Mouse (Mus musculus) limb, embryonic 11.5 days (tissue): ENCODE data around the gene Tepsin. TPM values are rescaled to one million over a fixed set of nuclear protein-coding genes. Genes with fewer than 3 reads are reported as not detected.

Experiments used
- ATAC-seq: fragments of 200-750 bp; cut with Nextera tagmentation; 2 replicates; pipeline ENCODE4 v1.8.0; 2017; ENCODE audit warnings: low read depth; ENCODE audit not compliant: insufficient number of reproducible peaks, low FRiP score, low TSS enrichment
- DNase-seq: peaks from one replicate; pipeline ENCODE4 v3.0.0-alpha.2; 2015; ENCODE audit warnings: low spot score
- H3K27ac ChIP-seq: fragments of 300-500 bp; sonication (generic); replicated peaks from 2 replicates; pipeline ENCODE4 v1.5.1; 2014; ENCODE audit warnings: low read depth, mild to moderate bottlenecking, low read length
- H3K27me3 ChIP-seq: fragments of 300-500 bp; sonication (generic); 2 replicates; pipeline ENCODE4 v1.6.1; 2014; ENCODE audit warnings: mild to moderate bottlenecking, low read length, mixed read lengths; ENCODE audit not compliant: control insufficient read depth, insufficient read depth
- H3K36me3 ChIP-seq: fragments of 300-500 bp; sonication (generic); 2 replicates; pipeline ENCODE4 v1.6.1; 2014; ENCODE audit warnings: mild to moderate bottlenecking, low read length, moderate library complexity, mixed read lengths; ENCODE audit not compliant: control insufficient read depth, insufficient read depth
- H3K4me1 ChIP-seq: fragments of 300-500 bp; sonication (generic); 2 replicates; pipeline ENCODE4 v1.6.1; 2014; ENCODE audit warnings: low read length, mixed read lengths; ENCODE audit not compliant: control insufficient read depth, insufficient read depth
- H3K4me2 ChIP-seq: fragments of 300-500 bp; sonication (generic); 2 replicates; pipeline ENCODE4 v1.6.1; 2014; ENCODE audit warnings: low read depth, mild to moderate bottlenecking, moderate library complexity; ENCODE audit not compliant: severe bottlenecking
- H3K4me3 ChIP-seq: fragments of 300-500 bp; sonication (generic); 2 replicates; pipeline ENCODE4 v1.5.1; 2014; ENCODE audit warnings: low read depth, low read length
- H3K9ac ChIP-seq: fragments of 300-500 bp; sonication (generic); 2 replicates; pipeline ENCODE4 v1.6.1; 2014; ENCODE audit warnings: mild to moderate bottlenecking, low read length
- H3K9me3 ChIP-seq: fragments of 300-500 bp; sonication (generic); 2 replicates; pipeline ENCODE4 v1.6.1; 2016; ENCODE audit warnings: low read length; ENCODE audit not compliant: control insufficient read depth
- WGBS: fragments of 180-500 bp; shearing (Covaris S2); extraction: QIAGEN DNeasy Blood & Tissue Kit; methylation state at CpG from one replicate; pipeline ENCODE4 v1.1.7; 2014; 5-methylcytosine and 5-hydroxymethylcytosine counted together
- polyA plus RNA-seq: library from polyadenylated mRNA; unstranded; fragments of >200 nt; fragmentation: Nextera tagmentation; extraction: Ambion mirVana; gene quantifications from 2 replicates; pipeline ENCODE4 v1.2.1, GENCODE M21; 2014

The Tepsin gene
- polyA plus RNA-seq, 1 experiment from 2014 or later: 16.9 TPM

DNA sequence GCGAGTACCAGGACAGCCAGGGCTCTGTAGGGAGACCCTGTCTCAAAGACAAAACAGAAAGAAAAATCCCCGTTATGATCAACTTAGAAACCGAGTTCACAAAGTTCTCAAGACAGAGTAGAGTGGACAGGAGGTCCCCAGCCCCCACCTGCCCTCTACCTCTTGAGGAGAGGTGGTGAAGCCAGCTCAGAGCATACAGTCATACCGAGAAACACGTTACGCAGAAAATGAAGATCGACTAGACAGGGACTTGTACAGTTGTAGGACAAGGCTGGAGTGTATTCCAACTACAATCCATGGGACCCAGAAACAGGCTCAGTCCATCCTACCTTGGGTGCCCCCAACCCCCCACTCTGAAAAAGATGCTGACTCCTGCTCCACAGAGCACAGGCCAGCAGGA lies 20.6 kb upstream of the Tepsin start:
- H3K36me3 ChIP-seq: peaks cover 4% of the 10 kb centered on the region; the same call in 1 of the 2 replicates
- no peaks in the 10 kb centered on the region for H3K9me3 ChIP-seq
- H3K9ac ChIP-seq: no peak overlapping the region
- H3K4me3 ChIP-seq: no peak overlapping the region
- H3K27ac ChIP-seq: no peak overlapping the region
- ATAC-seq (no peak), DNase-seq (no peak)
- no peaks in the 10 kb centered on the region for H3K27me3 ChIP-seq
- H3K4me1 ChIP-seq: peaks cover 12% of the 10 kb centered on the region
- no peak overlapping the region for H3K4me2 ChIP-seq
- 92% methylated on average over 7 of the region's 7 CpGs for WGBS

DNA sequence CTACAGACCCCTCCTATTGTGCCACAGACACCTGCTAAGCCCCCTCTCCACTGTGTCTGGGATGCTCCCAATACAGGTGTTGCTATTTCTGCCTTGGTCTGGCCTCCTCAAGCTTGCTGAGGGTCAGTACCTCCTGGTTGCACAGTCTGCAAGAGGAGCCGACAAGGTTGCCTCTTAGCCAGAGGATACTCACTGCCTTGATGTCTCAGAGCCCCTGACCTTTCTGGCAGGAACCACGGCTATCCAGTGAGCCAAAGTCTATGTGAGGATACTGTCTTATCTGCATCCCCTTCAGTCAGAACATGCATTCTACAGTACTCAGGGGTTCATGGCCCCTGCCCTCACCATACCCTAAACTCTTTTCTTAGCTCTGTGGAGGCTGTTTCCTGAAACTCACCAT lies 19.1 kb upstream of the Tepsin start:
- Histone ChIP-seq H3K4me3 (no peak overlapping the region), H3K27me3 (no peaks in the 10 kb centered on the region), H3K9me3 (no peaks in the 10 kb centered on the region), H3K27ac (no peak overlapping the region), H3K4me1 (peaks cover 12% of the 10 kb centered on the region), H3K36me3 (no peaks in the 10 kb centered on the region), H3K4me2 (no peak overlapping the region), H3K9ac (no peak overlapping the region)
- no peak for DNase-seq
- 85% methylated on average over 2 of the region's 2 CpGs for whole genome bisulfite sequencing
- ATAC-seq: no peak

DNA sequence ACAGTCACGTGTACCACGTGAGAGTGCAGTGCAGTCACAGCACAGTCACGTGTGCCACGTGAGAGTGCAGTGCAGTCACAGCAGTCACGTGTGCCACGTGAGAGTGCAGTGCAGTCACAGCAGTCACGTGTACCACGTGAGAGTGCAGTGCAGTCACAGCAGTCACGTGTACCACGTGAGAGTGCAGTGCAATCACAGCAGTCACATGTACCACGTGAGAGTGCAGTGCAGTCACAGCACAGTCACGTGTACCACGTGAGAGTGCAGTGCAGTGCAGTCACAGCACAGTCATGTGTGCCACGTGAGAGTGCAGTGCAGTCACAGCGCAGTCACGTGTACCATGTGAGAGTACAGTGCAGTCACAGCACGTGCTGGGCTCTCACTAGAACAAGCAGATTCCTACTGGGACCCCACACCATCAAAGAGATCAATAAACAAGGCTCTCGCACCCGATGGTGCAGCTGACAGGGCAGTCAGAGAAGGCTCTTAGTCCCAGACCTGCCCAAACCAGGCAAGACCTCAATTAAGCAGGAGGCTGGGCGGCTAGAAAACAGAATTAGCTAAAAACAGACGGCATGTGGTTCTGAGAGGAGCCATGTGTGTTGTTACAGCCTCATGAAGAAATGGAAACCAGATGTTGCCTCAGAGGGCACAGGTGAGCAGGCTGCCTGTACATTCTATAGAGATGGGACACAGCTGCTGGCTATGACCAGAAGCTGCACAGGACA lies 16.1 kb upstream of the Tepsin start:
- 58% methylated on average over 21 of the region's 21 CpGs for WGBS
- Histone ChIP-seq H3K4me1 (peaks cover 8% of the 10 kb centered on the region), H3K27me3 (no peaks in the 10 kb centered on the region), H3K27ac (peak overlapping the region; percentile 74), H3K4me2 (no peak overlapping the region), H3K9me3 (no peaks in the 10 kb centered on the region), H3K9ac (no peak overlapping the region), H3K4me3 (no peak overlapping the region), H3K36me3 (peaks cover 3% of the 10 kb centered on the region; the same call in 1 of the 2 replicates)
- ATAC-seq (peak; percentile 80), DNase-seq (peak; percentile 83)

DNA sequence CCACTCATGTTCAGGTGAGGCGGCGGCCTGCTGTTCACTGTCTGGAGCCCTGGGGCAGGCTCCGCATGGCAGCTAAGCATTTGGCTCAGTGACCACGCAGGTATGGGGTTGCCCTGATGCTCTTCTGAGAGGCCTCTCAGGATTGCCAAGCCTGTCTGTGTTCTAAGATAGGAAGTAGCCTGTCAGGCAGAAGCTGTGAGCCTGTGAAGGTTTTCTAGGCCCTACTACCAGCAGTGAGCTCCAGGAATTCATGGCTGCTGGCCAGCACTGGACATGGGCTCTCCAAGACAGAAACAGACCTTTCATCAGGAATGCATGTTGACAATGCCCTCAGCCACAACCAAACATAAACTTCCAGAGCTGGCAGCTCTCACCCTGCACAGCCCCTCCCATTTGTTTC lies 13.6 kb upstream of the Tepsin start:
- peaks cover 8% of the 10 kb centered on the region for H3K4me1 ChIP-seq

DNA sequence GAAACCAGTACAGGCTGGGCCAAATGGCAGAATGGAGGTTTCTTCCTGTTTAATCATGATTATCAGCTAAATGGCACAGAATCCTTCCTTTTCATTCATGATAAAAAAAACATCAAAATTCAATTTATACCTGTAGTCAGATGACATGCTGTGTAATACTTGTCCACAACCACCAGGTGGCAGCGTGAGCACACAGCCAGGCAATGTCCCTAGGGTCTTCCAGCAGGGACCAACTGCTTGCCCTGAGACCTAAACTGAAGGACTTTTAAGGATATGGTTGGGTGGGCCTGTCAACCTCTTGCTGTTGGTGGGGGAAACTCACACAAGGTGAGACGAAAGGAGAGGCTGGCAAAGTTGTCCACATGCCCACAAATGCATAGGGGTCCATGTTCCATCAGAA lies 12.5 kb upstream of the Tepsin start:
- no peak overlapping the region for H3K4me2 ChIP-seq
- 13% methylated on average over 2 of the region's 2 CpGs for WGBS

More for the DNA sequence above, 13.6 kb upstream of the Tepsin start:
- peaks cover 11% of the 10 kb centered on the region; the same call in 1 of the 2 replicates for H3K36me3 ChIP-seq
- no peak overlapping the region for H3K4me2 ChIP-seq
- H3K4me3 ChIP-seq: no peak overlapping the region
- no peak overlapping the region for H3K27ac ChIP-seq
- H3K9ac ChIP-seq: no peak overlapping the region
- no peaks in the 10 kb centered on the region for H3K27me3 ChIP-seq
- no peaks in the 10 kb centered on the region for H3K9me3 ChIP-seq
- no peak for ATAC-seq
- 91% methylated on average over 4 of the region's 4 CpGs for WGBS
- no peak for DNase-seq

DNA sequence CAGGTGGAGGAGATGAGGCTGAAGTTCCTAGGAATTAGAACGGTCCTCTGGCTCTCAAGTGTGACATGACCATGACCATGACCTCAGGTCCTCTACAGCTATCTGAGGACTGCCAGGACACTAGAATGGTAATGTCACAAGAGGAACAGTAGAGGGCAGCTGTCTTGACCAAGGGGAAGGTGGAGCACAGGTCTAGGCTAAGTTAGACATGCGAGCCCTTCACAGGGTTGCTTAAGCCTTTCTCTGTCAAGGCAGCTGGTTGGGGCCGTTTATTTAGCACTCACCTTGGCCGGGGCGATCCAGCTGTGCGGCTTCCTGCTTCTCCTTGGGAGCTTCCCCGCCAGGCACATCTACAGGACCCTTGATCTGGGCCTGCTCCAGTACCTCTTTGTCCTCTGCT lies 12.0 kb upstream of the Tepsin start:
- WGBS: 66% methylated on average over 7 of the region's 7 CpGs
- Histone ChIP-seq H3K4me1 (peaks cover 6% of the 10 kb centered on the region), H3K27me3 (no peaks in the 10 kb centered on the region), H3K4me3 (no peak overlapping the region), H3K36me3 (peaks cover 21% of the 10 kb centered on the region), H3K9me3 (no peaks in the 10 kb centered on the region), H3K9ac (no peak overlapping the region), H3K27ac (no peak overlapping the region), H3K4me2 (no peak overlapping the region)
- no peak for ATAC-seq
- DNase-seq: no peak

More for the DNA sequence above, 12.5 kb upstream of the Tepsin start:
- DNase-seq (peak; percentile 89), ATAC-seq (no peak)
- Histone ChIP-seq H3K4me1 (peaks cover 8% of the 10 kb centered on the region), H3K27me3 (no peaks in the 10 kb centered on the region), H3K36me3 (peaks cover 18% of the 10 kb centered on the region), H3K27ac (no peak overlapping the region), H3K9ac (no peak overlapping the region), H3K9me3 (no peaks in the 10 kb centered on the region), H3K4me3 (no peak overlapping the region)

DNA sequence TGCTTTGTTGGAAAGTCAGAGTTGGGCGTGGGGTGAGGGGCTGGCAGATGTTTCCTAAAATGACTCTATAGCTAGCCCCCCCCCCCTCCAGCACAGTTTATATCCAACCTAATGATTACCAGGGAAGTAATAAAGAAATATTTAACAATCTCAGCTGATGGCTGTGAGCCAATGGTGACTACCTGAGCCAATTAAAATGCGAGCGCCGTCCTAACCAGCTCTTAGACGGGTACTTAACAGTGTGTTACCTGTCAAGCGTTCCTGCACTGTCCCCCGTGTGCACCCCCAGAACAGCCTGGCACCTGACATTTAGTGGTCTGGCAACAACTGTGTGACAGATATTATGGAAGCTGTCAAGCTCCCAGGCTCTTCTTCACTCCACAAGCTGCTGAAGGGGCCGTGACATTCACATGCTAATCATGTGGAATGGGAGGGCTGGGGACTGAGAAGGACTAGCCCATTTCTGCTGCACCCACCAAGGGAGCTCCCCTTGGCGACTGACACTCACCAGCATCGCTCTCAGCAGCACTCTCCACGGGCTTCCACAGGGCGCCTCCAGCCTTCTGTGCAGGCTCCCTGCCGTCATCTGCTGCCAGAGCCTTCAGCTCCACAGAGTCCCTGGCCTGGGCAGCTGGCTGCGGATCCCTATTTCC lies 11.2 kb upstream of the Tepsin start:
- ATAC-seq (no peak), DNase-seq (no peak)
- Histone ChIP-seq H3K36me3 (peaks cover 21% of the 10 kb centered on the region), H3K27me3 (no peaks in the 10 kb centered on the region), H3K4me3 (no peak overlapping the region), H3K4me2 (no peak overlapping the region), H3K9me3 (no peaks in the 10 kb centered on the region), H3K9ac (no peak overlapping the region), H3K27ac (no peak overlapping the region), H3K4me1 (no peaks in the 10 kb centered on the region; the same call in 1 of the 2 replicates)
- 72% methylated on average over 14 of the region's 14 CpGs for WGBS

DNA sequence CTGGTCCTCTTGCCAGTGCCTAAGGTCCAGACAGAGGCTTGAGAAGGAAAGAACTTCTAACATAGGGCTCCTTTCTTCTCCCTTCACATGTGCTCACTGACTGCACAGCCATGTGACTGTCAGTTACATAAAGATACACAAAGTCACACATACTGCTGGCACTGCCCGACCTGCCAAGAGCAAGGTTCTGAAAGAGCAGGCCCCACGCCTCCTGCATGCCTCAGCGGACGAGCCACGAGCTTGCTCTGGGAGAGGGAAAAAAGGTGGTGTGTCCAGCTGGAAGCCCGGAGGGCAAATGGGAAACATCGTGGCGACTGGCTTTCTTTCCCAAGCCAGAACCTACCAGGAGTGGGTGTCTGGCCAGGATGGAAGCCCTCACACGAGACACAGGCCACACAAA lies 9.3 kb upstream of the Tepsin start:
- DNase-seq: no peak
- no peak overlapping the region for H3K27ac ChIP-seq
- H3K4me1 ChIP-seq: no peaks in the 10 kb centered on the region
- H3K27me3 ChIP-seq: no peaks in the 10 kb centered on the region
- no peak overlapping the region for H3K9ac ChIP-seq
- 89% methylated on average over 9 of the region's 9 CpGs for WGBS
- no peaks in the 10 kb centered on the region for H3K9me3 ChIP-seq
- H3K36me3 ChIP-seq: peaks cover 21% of the 10 kb centered on the region
- no peak for ATAC-seq
- no peak overlapping the region for H3K4me2 ChIP-seq
- no peak overlapping the region for H3K4me3 ChIP-seq
